Mouse (Mus musculus): ENCODE results near the gene Gipc2. TPM values are rescaled to one million over a fixed set of nuclear protein-coding genes. Genes with fewer than 3 reads are reported as not detected.
A peak's percentile ranks its signal among the peaks of the same experiment; 100 is the strongest.

Gene Gipc2
- polyA plus RNA-seq, 1 experiment from 2014 or later, result 4.1 TPM

GRCm38 (mm10) chr3:152160607-152161006, 5.4 kb downstream of the Gipc2 start:
- H3K27me3 ChIP-seq (replicated peaks; ENCODE audit: control insufficient read depth, insufficient read depth, low read length), result peaks cover 4% of the 10 kb centered on the region; the same call in 1 of the 2 replicates
- no peaks in the 10 kb centered on the region for H3K36me3 ChIP-seq (ENCODE audit: control insufficient read depth, insufficient read depth)
- H3K4me2 ChIP-seq (ENCODE audit: low read length), result no peak overlapping the region
- H3K4me3 ChIP-seq (replicated peaks; ENCODE audit: low read length), result no peak overlapping the region
- H3K27ac ChIP-seq (ENCODE audit: low read length), result no peak overlapping the region
- no peak overlapping the region for H3K9ac ChIP-seq (replicated peaks; ENCODE audit: low read depth, low read length)
- peaks cover 9% of the 10 kb centered on the region for H3K4me1 ChIP-seq (replicated peaks; ENCODE audit: control insufficient read depth, insufficient read depth, low read length)
- no peak for ATAC-seq
- 70% methylated on average over 4 of the region's 4 CpGs for WGBS
- H3K9me3 ChIP-seq (ENCODE audit: control insufficient read depth, low read length), result no peaks in the 10 kb centered on the region

- Histone ChIP-seq H3K9me3 (ENCODE audit: control insufficient read depth, low read length) (no peaks in the 10 kb centered on the region), H3K4me2 (ENCODE audit: low read length) (no peak overlapping the region), H3K9ac (replicated peaks; ENCODE audit: low read depth, low read length) (no peak overlapping the region), H3K4me1 (replicated peaks; ENCODE audit: control insufficient read depth, insufficient read depth, low read length) (peaks cover 6% of the 10 kb centered on the region), H3K27ac (ENCODE audit: low read length) (no peak overlapping the region), H3K36me3 (ENCODE audit: control insufficient read depth, insufficient read depth) (no peaks in the 10 kb centered on the region), H3K27me3 (replicated peaks; ENCODE audit: control insufficient read depth, insufficient read depth, low read length) (no peaks in the 10 kb centered on the region), H3K4me3 (replicated peaks; ENCODE audit: low read length) (no peak overlapping the region)
- ATAC-seq, result no peak
Measured at GRCm38 (mm10) chr3:152159321-152159720, 6.7 kb downstream of the Gipc2 start.

GRCm38 (mm10) chr3:152158344-152159291, 7.4 kb downstream of the Gipc2 start:
- no peaks in the 10 kb centered on the region for H3K27me3 ChIP-seq (replicated peaks; ENCODE audit: control insufficient read depth, insufficient read depth, low read length)
- no peaks in the 10 kb centered on the region for H3K9me3 ChIP-seq (ENCODE audit: control insufficient read depth, low read length)
- H3K36me3 ChIP-seq (ENCODE audit: control insufficient read depth, insufficient read depth), result no peaks in the 10 kb centered on the region
- WGBS, result 50% methylated on average over 10 of the region's 10 CpGs
- no peak overlapping the region for H3K4me3 ChIP-seq (replicated peaks; ENCODE audit: low read length)
- H3K9ac ChIP-seq (replicated peaks; ENCODE audit: low read depth, low read length), result no peak overlapping the region
- peaks cover 6% of the 10 kb centered on the region for H3K4me1 ChIP-seq (replicated peaks; ENCODE audit: control insufficient read depth, insufficient read depth, low read length)
- 0 out of 2 replicates have a peak overlapping the region, but pooled peaks have one; percentile 53 for H3K27ac ChIP-seq (ENCODE audit: low read length)
- no peak overlapping the region for H3K4me2 ChIP-seq (ENCODE audit: low read length)
- peak; percentile 84 for ATAC-seq

- H3K27ac ChIP-seq (ENCODE audit: low read length), result no peak overlapping the region
- ATAC-seq, result no peak
- no peak overlapping the region for H3K4me3 ChIP-seq (replicated peaks; ENCODE audit: low read length)
- H3K4me1 ChIP-seq (replicated peaks; ENCODE audit: control insufficient read depth, insufficient read depth, low read length), result peaks cover 6% of the 10 kb centered on the region
- no peak overlapping the region for H3K4me2 ChIP-seq (ENCODE audit: low read length)
- no peaks in the 10 kb centered on the region for H3K9me3 ChIP-seq (ENCODE audit: control insufficient read depth, low read length)
- 79% methylated on average over 23 of the region's 23 CpGs for WGBS
- H3K9ac ChIP-seq (replicated peaks; ENCODE audit: low read depth, low read length), result no peak overlapping the region
- H3K36me3 ChIP-seq (ENCODE audit: control insufficient read depth, insufficient read depth), result no peaks in the 10 kb centered on the region
- H3K27me3 ChIP-seq (replicated peaks; ENCODE audit: control insufficient read depth, insufficient read depth, low read length), result no peaks in the 10 kb centered on the region
Measured at GRCm38 (mm10) chr3:152156816-152157496, 9.1 kb downstream of the Gipc2 start.

- no peak overlapping the region for H3K4me3 ChIP-seq (replicated peaks; ENCODE audit: low read length)
- H3K9me3 ChIP-seq (ENCODE audit: control insufficient read depth, low read length), result no peaks in the 10 kb centered on the region
- H3K27ac ChIP-seq (ENCODE audit: low read length), result no peak overlapping the region
- H3K4me1 ChIP-seq (replicated peaks; ENCODE audit: control insufficient read depth, insufficient read depth, low read length), result peaks cover 6% of the 10 kb centered on the region
- no peak overlapping the region for H3K4me2 ChIP-seq (ENCODE audit: low read length)
- H3K9ac ChIP-seq (replicated peaks; ENCODE audit: low read depth, low read length), result 0 out of 2 replicates have a peak overlapping the region, but pooled peaks have one; percentile 10
- 32% methylated on average over 11 of the region's 11 CpGs for WGBS
- H3K27me3 ChIP-seq (replicated peaks; ENCODE audit: control insufficient read depth, insufficient read depth, low read length), result no peaks in the 10 kb centered on the region
- no peaks in the 10 kb centered on the region for H3K36me3 ChIP-seq (ENCODE audit: control insufficient read depth, insufficient read depth)
- peak; percentile 60 for ATAC-seq
Measured at GRCm38 (mm10) chr3:152155296-152155948, 10.6 kb downstream of the Gipc2 start.

- WGBS, result 87% methylated on average over 5 of the region's 5 CpGs
- Histone ChIP-seq H3K4me2 (ENCODE audit: low read length) (no peak overlapping the region), H3K9ac (replicated peaks; ENCODE audit: low read depth, low read length) (no peak overlapping the region), H3K4me1 (replicated peaks; ENCODE audit: control insufficient read depth, insufficient read depth, low read length) (peaks cover 6% of the 10 kb centered on the region), H3K4me3 (replicated peaks; ENCODE audit: low read length) (no peak overlapping the region), H3K36me3 (ENCODE audit: control insufficient read depth, insufficient read depth) (no peaks in the 10 kb centered on the region), H3K27me3 (replicated peaks; ENCODE audit: control insufficient read depth, insufficient read depth, low read length) (no peaks in the 10 kb centered on the region), H3K27ac (ENCODE audit: low read length) (no peak overlapping the region), H3K9me3 (ENCODE audit: control insufficient read depth, low read length) (no peaks in the 10 kb centered on the region)
- ATAC-seq, result no peak
Measured at GRCm38 (mm10) chr3:152154095-152154494, 11.9 kb downstream of the Gipc2 start.

GRCm38 (mm10) chr3:152153152-152153551, 12.9 kb downstream of the Gipc2 start:
- WGBS, result 91% methylated on average over 2 of the region's 2 CpGs
- Histone ChIP-seq H3K9ac (replicated peaks; ENCODE audit: low read depth, low read length) (no peak overlapping the region), H3K9me3 (ENCODE audit: control insufficient read depth, low read length) (no peaks in the 10 kb centered on the region), H3K27me3 (replicated peaks; ENCODE audit: control insufficient read depth, insufficient read depth, low read length) (no peaks in the 10 kb centered on the region), H3K4me3 (replicated peaks; ENCODE audit: low read length) (no peak overlapping the region), H3K27ac (ENCODE audit: low read length) (no peak overlapping the region), H3K4me1 (replicated peaks; ENCODE audit: control insufficient read depth, insufficient read depth, low read length) (peaks cover 4% of the 10 kb centered on the region), H3K36me3 (ENCODE audit: control insufficient read depth, insufficient read depth) (no peaks in the 10 kb centered on the region), H3K4me2 (ENCODE audit: low read length) (no peak overlapping the region)
- ATAC-seq, result no peak

GRCm38 (mm10) chr3:152152483-152152804, 13.6 kb downstream of the Gipc2 start:
- no peaks in the 10 kb centered on the region for H3K27me3 ChIP-seq (replicated peaks; ENCODE audit: control insufficient read depth, insufficient read depth, low read length)
- no peaks in the 10 kb centered on the region for H3K9me3 ChIP-seq (ENCODE audit: control insufficient read depth, low read length)
- no peak for ATAC-seq

More at GRCm38 (mm10) chr3:152152483-152152804, 13.6 kb downstream of the Gipc2 start:
- WGBS, result 90% methylated on average over 1 of the region's 1 CpGs
- no peak overlapping the region for H3K4me3 ChIP-seq (replicated peaks; ENCODE audit: low read length)
- H3K9ac ChIP-seq (replicated peaks; ENCODE audit: low read depth, low read length), result no peak overlapping the region
- H3K4me2 ChIP-seq (ENCODE audit: low read length), result no peak overlapping the region
- no peaks in the 10 kb centered on the region for H3K36me3 ChIP-seq (ENCODE audit: control insufficient read depth, insufficient read depth)
- no peak overlapping the region for H3K27ac ChIP-seq (ENCODE audit: low read length)
- peaks cover 4% of the 10 kb centered on the region for H3K4me1 ChIP-seq (replicated peaks; ENCODE audit: control insufficient read depth, insufficient read depth, low read length)
